Mouse (Mus musculus): ENCODE data around the gene Bcat2. TPM values are rescaled to one million over a fixed set of nuclear protein-coding genes. Genes with fewer than 3 reads are reported as not detected.
A peak's percentile ranks its signal among the peaks of the same experiment; 100 is the strongest.

Gene Bcat2
- polyA plus RNA-seq, 1 experiment: 54.1 TPM

DNA sequence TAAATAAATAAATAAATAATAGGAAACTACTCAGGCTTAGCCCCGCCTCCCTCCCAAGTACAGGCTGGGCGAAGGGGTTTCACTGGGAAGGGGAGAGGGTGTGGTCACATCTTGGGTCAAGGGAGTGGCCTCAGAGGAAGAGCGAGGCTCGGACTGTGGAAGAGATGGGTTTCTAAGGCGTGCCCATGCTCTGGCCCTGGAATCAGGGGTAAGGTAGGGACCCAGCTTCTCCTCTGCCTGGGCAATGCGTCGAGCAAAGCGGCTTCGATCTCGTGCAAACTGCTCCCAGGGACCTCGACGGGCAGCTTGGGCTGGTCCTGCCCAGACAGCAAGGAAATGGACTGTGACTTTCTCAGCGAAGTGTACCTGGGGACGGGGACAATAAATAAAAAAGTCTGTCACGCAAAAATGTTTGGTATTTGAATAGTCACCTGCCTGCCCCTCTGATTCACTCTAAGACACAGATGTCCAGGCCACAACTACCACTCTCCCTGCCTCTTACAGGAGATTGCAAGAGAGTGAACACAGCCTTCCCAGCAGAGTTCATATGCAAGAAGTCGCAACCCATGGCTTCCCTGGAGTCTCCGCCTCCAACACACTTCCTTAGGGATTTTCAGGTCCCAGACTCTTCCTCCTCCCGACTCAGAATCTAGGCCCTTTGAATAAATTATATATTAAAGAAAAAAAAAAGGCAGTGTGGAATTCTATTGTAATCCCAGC is 46.8 kb upstream of the Bcat2 start:
- Histone ChIP-seq H3K36me3 (ENCODE audit: control insufficient read depth, insufficient read depth) (peaks cover 30% of the 10 kb centered on the region), H3K4me3 (peak overlapping the region; percentile 100), H3K4me2 (ENCODE audit: low read depth) (peak overlapping the region; percentile 83), H3K79me2 (ENCODE audit: control insufficient read depth, insufficient read depth) (peaks cover 28% of the 10 kb centered on the region), H3ac (ENCODE audit: control insufficient read depth, insufficient read length) (peak overlapping the region; percentile 6), H3K27me3 (ENCODE audit: control insufficient read depth, insufficient read depth, insufficient read length) (no peaks in the 10 kb centered on the region)
- peak; percentile 92 for TF ChIP-seq CEBPB (IDR thresholded peaks at IDR 0.05; ENCODE audit: insufficient read depth, poor library complexity, severe bottlenecking)
- no peak for TF ChIP-seq TCF3 (IDR thresholded peaks at IDR 0.05; ENCODE audit: insufficient read length, low read depth)
- TF ChIP-seq MAX (IDR thresholded peaks at IDR 0.05; ENCODE audit: low read depth): no peak
- no peak for TF ChIP-seq REST (IDR thresholded peaks at IDR 0.05; ENCODE audit: insufficient read depth, insufficient read length)
- peak; percentile 78 for TF ChIP-seq POLR2AphosphoS2 (IDR thresholded peaks at IDR 0.05; ENCODE audit: insufficient read length, low read depth)
- no peak for TF ChIP-seq E2F4 (IDR thresholded peaks at IDR 0.05; ENCODE audit: insufficient read depth)
- TF ChIP-seq SRF (IDR thresholded peaks at IDR 0.05; ENCODE audit: control insufficient read depth, insufficient read length, low read depth): no peak
- TF ChIP-seq MYOD1 (IDR thresholded peaks at IDR 0.05; ENCODE audit: control insufficient read depth in 1 of 3, insufficient read length in 2 of 3, low read depth in 2 of 3): no peak
- no peak for TF ChIP-seq MYOG (IDR thresholded peaks at IDR 0.05; ENCODE audit: control insufficient read depth in 1 of 3, insufficient read depth in 1 of 3, insufficient read length in 2 of 3, low read depth in 2 of 3)
- TF ChIP-seq POLR2A (IDR thresholded peaks at IDR 0.05; ENCODE audit: insufficient read length, low read depth): peak; percentile 63

DNA sequence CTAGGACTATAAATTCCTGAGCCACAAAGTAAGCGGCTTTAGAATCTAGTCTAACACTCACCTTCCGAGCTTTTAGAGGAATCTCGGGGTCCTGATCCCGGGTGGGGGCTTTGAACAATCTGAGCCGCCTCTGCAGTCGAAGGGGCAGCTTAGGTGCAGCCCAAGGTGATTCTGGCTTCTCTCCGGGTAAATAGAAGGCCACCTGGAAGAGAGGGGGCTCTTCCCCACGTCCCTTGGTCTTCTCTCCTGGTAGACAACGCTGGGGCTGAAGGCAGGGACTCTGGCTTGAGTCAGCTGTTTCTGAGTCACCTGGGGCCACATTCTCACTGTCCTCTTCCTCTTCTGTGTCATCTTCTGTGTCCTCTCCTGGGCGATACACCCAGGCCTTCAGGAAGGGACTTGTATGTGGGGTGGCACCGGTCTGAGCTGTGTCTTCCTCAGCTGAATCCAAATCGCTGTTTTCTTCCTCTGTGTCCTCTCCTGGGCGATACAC is 46.2 kb upstream of the Bcat2 start:
- Histone ChIP-seq H3K27me3 (ENCODE audit: control insufficient read depth, insufficient read depth, insufficient read length) (no peaks in the 10 kb centered on the region), H3K36me3 (ENCODE audit: control insufficient read depth, insufficient read depth) (peaks cover 30% of the 10 kb centered on the region), H3ac (ENCODE audit: control insufficient read depth, insufficient read length) (peak overlapping the region; percentile 6), H3K4me3 (peak overlapping the region; percentile 100), H3K79me2 (ENCODE audit: control insufficient read depth, insufficient read depth) (peaks cover 28% of the 10 kb centered on the region), H3K4me2 (ENCODE audit: low read depth) (peak overlapping the region; percentile 83)
- TF ChIP-seq POLR2AphosphoS2 (IDR thresholded peaks at IDR 0.05; ENCODE audit: insufficient read length, low read depth): peak; percentile 31
- no peak for TF ChIP-seq POLR2A (IDR thresholded peaks at IDR 0.05; ENCODE audit: insufficient read length, low read depth)

DNA sequence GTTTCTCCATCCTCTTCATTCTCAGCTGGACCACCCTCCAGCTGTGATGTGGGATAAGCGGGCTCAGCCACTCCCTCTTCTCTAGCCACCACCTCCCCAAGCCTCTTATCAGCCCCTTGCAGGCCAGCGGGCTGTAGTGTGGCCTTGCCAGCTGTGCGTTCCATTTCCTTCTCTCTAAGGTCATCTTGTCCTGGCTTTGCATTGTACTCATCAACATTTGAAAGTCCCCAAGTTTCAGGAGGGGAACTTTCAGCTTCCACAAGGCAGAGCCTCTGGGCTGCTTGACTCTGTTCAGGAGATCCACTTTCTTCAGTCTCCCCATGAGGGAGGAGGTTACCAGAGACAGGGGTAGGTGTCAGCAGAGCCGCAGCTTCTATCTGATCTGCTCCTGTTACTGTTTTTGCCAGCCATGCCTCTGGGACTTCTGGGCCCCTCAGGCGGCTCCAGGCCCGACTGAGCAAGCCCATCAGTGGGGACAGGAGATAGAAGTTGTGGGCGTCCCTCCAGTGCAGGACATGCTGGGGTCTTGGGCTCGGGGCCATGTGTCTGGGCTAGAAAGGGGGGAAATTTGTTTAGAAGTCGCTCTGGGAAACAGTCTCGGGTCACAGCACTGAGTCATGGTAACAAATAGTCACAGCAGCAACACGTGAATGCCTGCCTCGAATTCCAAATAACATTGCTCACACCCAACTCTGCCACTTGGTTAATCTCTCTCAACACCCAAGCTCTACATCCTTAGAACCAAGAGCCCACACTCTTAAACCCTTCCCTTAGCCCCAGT is 44.9 kb upstream of the Bcat2 start:
- Histone ChIP-seq H3ac (ENCODE audit: control insufficient read depth, insufficient read length) (peak overlapping the region; percentile 69), H3K79me2 (ENCODE audit: control insufficient read depth, insufficient read depth) (peaks cover 28% of the 10 kb centered on the region), H3K36me3 (ENCODE audit: control insufficient read depth, insufficient read depth) (peaks cover 30% of the 10 kb centered on the region), H3K4me3 (peak overlapping the region; percentile 100), H3K4me2 (ENCODE audit: low read depth) (peak overlapping the region; percentile 86), H3K27me3 (ENCODE audit: control insufficient read depth, insufficient read depth, insufficient read length) (no peaks in the 10 kb centered on the region)
- TF ChIP-seq MYOG (IDR thresholded peaks at IDR 0.05; ENCODE audit: control insufficient read depth in 1 of 3, insufficient read depth in 1 of 3, insufficient read length in 2 of 3, low read depth in 2 of 3) (peak in 1 of 3 experiments; percentile 41), TCF3 (IDR thresholded peaks at IDR 0.05; ENCODE audit: insufficient read length, low read depth) (no peak), MAX (IDR thresholded peaks at IDR 0.05; ENCODE audit: low read depth) (peak; percentile 54), POLR2A (IDR thresholded peaks at IDR 0.05; ENCODE audit: insufficient read length, low read depth) (peak; percentile 49), USF1 (IDR thresholded peaks at IDR 0.05; ENCODE audit: low read depth) (no peak), POLR2AphosphoS2 (IDR thresholded peaks at IDR 0.05; ENCODE audit: insufficient read length, low read depth) (peak; percentile 65), SRF (IDR thresholded peaks at IDR 0.05; ENCODE audit: control insufficient read depth, insufficient read length, low read depth) (no peak), E2F4 (IDR thresholded peaks at IDR 0.05; ENCODE audit: insufficient read depth) (no peak), REST (IDR thresholded peaks at IDR 0.05; ENCODE audit: insufficient read depth, insufficient read length) (no peak), MYOD1 (IDR thresholded peaks at IDR 0.05; ENCODE audit: control insufficient read depth in 1 of 3, insufficient read length in 2 of 3, low read depth in 2 of 3) (peak in 1 of 3 experiments; percentile 8), CEBPB (IDR thresholded peaks at IDR 0.05; ENCODE audit: insufficient read depth, poor library complexity, severe bottlenecking) (no peak), TCF12 (IDR thresholded peaks at IDR 0.05; ENCODE audit: insufficient read depth, poor library complexity, severe bottlenecking) (no peak)

DNA sequence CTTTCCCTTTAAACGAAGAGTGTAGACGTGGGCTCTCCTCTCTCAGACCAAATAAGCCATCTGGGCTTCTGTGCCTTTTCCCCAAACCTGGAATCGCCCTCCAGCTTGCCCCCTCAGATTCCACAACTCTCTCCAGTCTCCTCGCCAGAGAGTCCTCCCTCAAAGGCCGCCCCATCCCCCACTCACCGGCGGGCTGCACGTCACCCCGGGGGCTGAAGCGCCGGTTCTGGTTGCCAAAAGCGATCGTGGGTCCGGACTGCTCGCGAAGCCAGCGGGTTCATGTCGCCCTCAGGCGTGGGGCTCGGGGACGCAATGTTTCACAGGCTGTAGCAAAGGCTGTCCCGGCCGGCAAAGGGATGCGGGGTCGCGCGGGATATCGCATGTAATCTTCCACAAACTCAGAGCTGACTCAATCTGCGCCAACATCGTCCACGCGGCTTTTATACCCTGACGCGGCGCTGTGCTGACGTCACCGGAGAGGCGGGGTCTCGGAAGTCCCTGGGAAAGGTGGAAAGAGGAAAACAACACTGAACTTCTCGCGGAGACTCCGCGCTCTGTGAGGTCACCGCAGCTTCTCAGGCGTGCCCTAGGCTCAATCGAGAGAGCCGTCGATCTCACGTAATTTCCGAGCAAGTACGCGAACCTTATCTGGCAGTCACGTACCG is 44.0 kb upstream of the Bcat2 start, which contains the start of the genes Ppp1r15a and Plekha4:
TSS of gene Ppp1r15a (minus strand) at position 460 of the 665 bp plus-strand sequence.
TSS of gene Plekha4 (plus strand) at position 522 of the 665 bp plus-strand sequence.
- Histone ChIP-seq H3K4me2 (ENCODE audit: low read depth) (peak within 1 kb of the TSS; percentile 86), H3ac (ENCODE audit: control insufficient read depth, insufficient read length) (peak within 1 kb of the TSS; percentile 69)
- TF ChIP-seq REST (IDR thresholded peaks at IDR 0.05; ENCODE audit: insufficient read depth, insufficient read length) (no peak), E2F4 (IDR thresholded peaks at IDR 0.05; ENCODE audit: insufficient read depth) (no peak), SRF (IDR thresholded peaks at IDR 0.05; ENCODE audit: control insufficient read depth, insufficient read length, low read depth) (peak; percentile 64), POLR2A (IDR thresholded peaks at IDR 0.05; ENCODE audit: insufficient read length, low read depth) (peak; percentile 97), CEBPB (IDR thresholded peaks at IDR 0.05; ENCODE audit: insufficient read depth, poor library complexity, severe bottlenecking) (0 out of 2 replicates have a peak, but pooled peaks have one; percentile 29), MYOD1 (IDR thresholded peaks at IDR 0.05; ENCODE audit: control insufficient read depth in 1 of 3, insufficient read length in 2 of 3, low read depth in 2 of 3) (peak in 1 of 3 experiments; percentile 1), MYOG (IDR thresholded peaks at IDR 0.05; ENCODE audit: control insufficient read depth in 1 of 3, insufficient read depth in 1 of 3, insufficient read length in 2 of 3, low read depth in 2 of 3) (no peak), TCF3 (IDR thresholded peaks at IDR 0.05; ENCODE audit: insufficient read length, low read depth) (no peak), MAX (IDR thresholded peaks at IDR 0.05; ENCODE audit: low read depth) (no peak), USF1 (IDR thresholded peaks at IDR 0.05; ENCODE audit: low read depth) (no peak), POLR2AphosphoS2 (IDR thresholded peaks at IDR 0.05; ENCODE audit: insufficient read length, low read depth) (peak; percentile 100), TCF12 (IDR thresholded peaks at IDR 0.05; ENCODE audit: insufficient read depth, poor library complexity, severe bottlenecking) (no peak)

More for the DNA sequence above, 44.0 kb upstream of the Bcat2 start, which contains the start of the genes Ppp1r15a and Plekha4:
- peaks cover 28% of the 10 kb centered on the region for H3K79me2 ChIP-seq (ENCODE audit: control insufficient read depth, insufficient read depth)
- no peaks in the 10 kb centered on the region for H3K27me3 ChIP-seq (ENCODE audit: control insufficient read depth, insufficient read depth, insufficient read length)
- peak within 1 kb of the TSS; percentile 100 for H3K4me3 ChIP-seq
- peaks cover 30% of the 10 kb centered on the region for H3K36me3 ChIP-seq (ENCODE audit: control insufficient read depth, insufficient read depth)

Data from myocyte (in vitro differentiated cells).